Mouse (Mus musculus) frontal cortex, adult 2 months (tissue): ENCODE results near the gene Cpsf6. TPM values are rescaled to one million over a fixed set of nuclear protein-coding genes. Genes with fewer than 3 reads are reported as not detected.
"Not testable (repeated sequence)": the region's sequence is repeated elsewhere in the genome, so short reads cannot be mapped to it uniquely, and the experiment has no call there.

Experiments
- DNase-seq, 2 experiments: peaks; one replicate each; pipeline ENCODE4 v3.0.0; 2022; ENCODE audit warnings: low spot score in 1 of 2; ENCODE audit errors: extremely low spot score in 1 of 2
- polyA plus RNA-seq: library from polyadenylated mRNA; depleted of rRNA; stranded (reverse); fragments of >200 nt; gene quantifications from 2 replicates; pipeline ENCODE4 v1.2.3, GENCODE M21; 2012

Gene Cpsf6
- polyA plus RNA-seq, 1 experiment = 68.6 TPM

- no peak for DNase-seq
These were observed 9.5 kb upstream of the Cpsf6 start for GRCm38 (mm10) chr10:117389371-117389740.

GRCm38 (mm10) chr10:117388637-117389370 lies 9.0 kb upstream of the Cpsf6 start:
- DNase-seq = no peak

DNA sequence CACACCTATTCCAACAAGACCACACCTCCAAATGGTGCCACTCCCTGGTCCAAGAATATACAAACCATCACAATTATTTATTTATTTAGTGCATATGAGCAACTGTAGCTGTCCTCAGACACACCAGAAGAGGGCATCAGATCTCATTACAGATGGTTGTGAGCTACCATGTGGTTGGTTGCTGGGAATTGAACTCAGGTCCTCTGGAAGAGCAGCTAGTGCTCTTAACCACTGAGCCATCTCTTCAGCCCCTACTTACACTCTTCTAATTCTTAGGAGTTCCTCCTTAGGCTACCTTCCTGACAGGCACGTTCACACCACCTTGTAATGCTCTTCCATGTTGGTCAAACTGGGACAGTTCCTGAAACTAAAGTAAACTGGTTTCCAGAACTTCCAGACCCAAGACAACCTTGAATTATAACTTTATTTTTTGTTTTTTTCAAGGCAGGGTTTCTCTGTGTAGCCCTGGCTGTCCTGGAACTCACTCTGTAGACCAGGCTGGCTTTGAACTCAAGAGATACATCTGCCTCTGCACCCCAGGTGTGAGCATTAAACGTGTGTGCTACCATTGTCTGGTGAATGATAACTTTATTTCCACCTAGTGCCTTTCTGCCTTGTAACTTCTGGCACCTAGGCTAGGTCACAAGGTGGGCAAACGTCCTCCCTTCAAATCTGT lies 8.3 kb upstream of the Cpsf6 start:
- not testable (repeated sequence) for DNase-seq

GRCm38 (mm10) chr10:117386981-117387380 lies 7.2 kb upstream of the Cpsf6 start:
- no peak for DNase-seq

- DNase-seq = no peak
These were observed 6.4 kb upstream of the Cpsf6 start for GRCm38 (mm10) chr10:117386261-117386660.

DNA sequence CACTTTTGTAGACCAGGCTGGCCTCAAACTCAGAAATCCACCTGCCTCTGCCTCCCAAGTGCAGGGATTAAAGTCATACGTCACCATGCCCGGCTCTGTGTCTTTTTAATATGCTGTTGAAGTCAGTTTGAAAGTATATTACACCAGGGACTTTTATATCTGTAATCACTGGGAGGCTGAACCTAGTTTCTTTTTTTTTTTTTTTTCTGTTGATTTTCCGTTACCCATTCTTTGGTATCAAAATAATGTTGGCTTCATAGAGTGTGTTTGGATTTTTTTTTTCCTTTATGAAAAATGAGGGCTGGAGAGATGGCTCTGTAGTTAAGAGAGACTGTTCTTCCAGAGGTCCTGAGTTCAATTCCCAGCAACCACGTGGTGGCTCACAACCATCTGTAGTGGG lies 5.6 kb upstream of the Cpsf6 start:
- DNase-seq = no peak

GRCm38 (mm10) chr10:117385086-117385430 lies 5.2 kb upstream of the Cpsf6 start:
- DNase-seq = no peak

GRCm38 (mm10) chr10:117384386-117385085 lies 4.7 kb upstream of the Cpsf6 start:
- DNase-seq = no peak

GRCm38 (mm10) chr10:117383941-117384340 lies 4.1 kb upstream of the Cpsf6 start:
- no peak for DNase-seq

DNA sequence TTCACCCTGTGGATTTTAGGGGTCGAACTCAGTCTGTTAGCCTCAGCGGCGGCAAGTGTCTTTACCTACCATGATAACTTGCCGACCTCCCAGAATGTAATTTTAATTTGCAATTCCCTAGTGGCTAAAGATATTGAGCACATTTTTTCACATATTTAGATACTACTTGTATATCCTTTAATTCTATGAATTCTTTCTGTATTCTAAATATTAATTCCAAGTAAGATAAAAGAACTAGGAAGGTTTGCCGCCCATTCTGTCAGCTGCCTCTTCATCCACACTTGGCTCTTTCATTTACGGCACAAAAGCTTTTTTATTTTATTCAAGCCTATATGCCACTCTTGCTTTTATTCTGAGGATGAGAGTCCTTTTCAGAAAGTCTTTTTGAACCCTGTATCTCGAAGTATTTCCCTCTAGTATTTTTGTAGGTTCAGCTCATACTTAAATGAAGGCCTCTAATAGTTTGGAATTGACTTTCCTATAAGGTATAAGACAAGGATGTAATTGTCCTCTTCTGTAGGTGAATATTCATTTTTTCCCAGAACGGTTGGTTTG lies 3.3 kb upstream of the Cpsf6 start:
- DNase-seq = no peak

DNA sequence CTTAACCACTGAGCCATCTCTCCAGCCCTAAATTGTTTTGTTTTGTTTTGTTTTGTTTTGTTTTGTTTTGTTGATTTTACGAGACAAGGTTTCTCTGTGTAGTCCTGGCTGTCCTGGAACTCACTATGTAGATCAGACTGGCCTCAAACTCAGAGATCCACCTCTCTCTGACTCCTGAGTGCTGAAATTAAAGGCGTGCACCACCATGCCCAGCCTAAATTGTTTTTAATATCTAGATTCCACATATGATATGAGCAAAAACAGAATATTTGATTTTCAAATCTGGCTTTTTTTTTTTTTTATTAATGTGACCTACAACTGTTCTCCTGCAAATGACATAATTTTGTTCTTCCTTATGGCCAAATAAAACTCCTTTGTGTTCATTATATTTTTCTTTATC lies 2.3 kb upstream of the Cpsf6 start:
- no peak for DNase-seq

- DNase-seq = no peak
These were observed 1.1 kb upstream of the Cpsf6 start for GRCm38 (mm10) chr10:117380721-117381570.

DNA sequence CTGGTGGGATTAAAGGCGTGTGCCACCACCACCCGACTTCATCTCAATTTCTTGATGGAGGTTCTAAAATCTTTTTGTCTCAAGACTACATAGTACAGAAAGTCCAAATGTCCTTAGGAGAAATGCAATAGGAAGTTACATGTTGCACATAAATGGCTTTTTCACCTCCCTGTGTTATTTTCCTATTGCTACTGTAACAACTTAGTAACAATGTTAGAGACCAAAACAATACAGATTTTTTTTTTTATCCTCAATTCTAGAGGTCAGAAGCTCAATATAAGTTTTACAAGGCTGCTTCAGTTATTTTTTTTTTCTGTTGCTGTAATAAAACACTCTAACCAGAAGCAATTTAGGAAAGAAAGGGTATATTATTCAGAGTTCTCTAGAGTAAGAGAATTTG lies 374 bp downstream of the Cpsf6 start:
- DNase-seq = no peak

- DNase-seq = no peak
These were observed 1.2 kb downstream of the Cpsf6 start for GRCm38 (mm10) chr10:117378642-117379041.

DNA sequence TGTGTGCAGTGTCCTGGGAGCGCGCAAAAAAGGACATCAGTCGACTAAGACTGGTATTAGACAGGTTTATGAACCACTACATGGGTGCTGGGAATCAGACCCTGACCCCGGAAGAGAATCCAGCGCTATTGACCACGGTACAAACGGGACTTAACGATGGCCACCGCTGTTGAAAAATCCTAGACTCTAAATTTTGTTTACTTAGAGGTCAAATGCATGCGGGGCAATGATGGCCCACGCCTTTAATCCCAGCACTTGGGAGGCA lies 1.6 kb downstream of the Cpsf6 start:
- no peak for DNase-seq

GRCm38 (mm10) chr10:117377431-117378290 lies 2.2 kb downstream of the Cpsf6 start:
- no peak for DNase-seq

GRCm38 (mm10) chr10:117376580-117377189 lies 3.1 kb downstream of the Cpsf6 start:
- DNase-seq = peak; percentile 72 to 96

- peak in 1 of 2 experiments; percentile 47 for DNase-seq
These were observed 3.8 kb downstream of the Cpsf6 start for GRCm38 (mm10) chr10:117375841-117376579.

- no peak for DNase-seq
These were observed 4.7 kb downstream of the Cpsf6 start for GRCm38 (mm10) chr10:117375163-117375562.
